Mouse (Mus musculus) intestine, embryonic 16.5 days (tissue): ENCODE data around the gene Cdc25b. TPM values are rescaled to one million over a fixed set of nuclear protein-coding genes. Genes with fewer than 3 reads are reported as not detected.

Source experiments
- ATAC-seq: fragments of 200-750 bp; cut with Nextera tagmentation; 2 replicates; pipeline ENCODE4 v1.8.0; 2017; ENCODE audit warnings: moderate TSS enrichment, moderate library complexity
- H3K27ac ChIP-seq: fragments of 300-500 bp; sonication (generic); 2 replicates; pipeline ENCODE4 v1.5.1; 2014; ENCODE audit warnings: mild to moderate bottlenecking, low read length
- H3K27me3 ChIP-seq: fragments of 300-500 bp; sonication (generic); replicated peaks from 2 replicates; pipeline ENCODE4 v1.6.1; 2014; ENCODE audit warnings: low read length, control low read depth, mixed read lengths; ENCODE audit not compliant: control insufficient read depth, insufficient read depth
- H3K36me3 ChIP-seq: fragments of 300-500 bp; sonication (generic); 2 replicates; pipeline ENCODE4 v1.6.1; 2014; ENCODE audit warnings: low read length, control low read depth; ENCODE audit not compliant: control insufficient read depth, insufficient read depth
- H3K4me1 ChIP-seq: fragments of 300-500 bp; sonication (generic); 2 replicates; pipeline ENCODE4 v1.6.1; 2014; ENCODE audit warnings: low read length, control low read depth, mixed read lengths; ENCODE audit not compliant: control insufficient read depth, insufficient read depth
- H3K4me2 ChIP-seq: fragments of 300-500 bp; sonication (generic); 2 replicates; pipeline ENCODE4 v1.6.1; 2014; ENCODE audit warnings: low read depth, low read length, control low read depth
- H3K4me3 ChIP-seq: fragments of 300-500 bp; sonication (generic); 2 replicates; pipeline ENCODE4 v1.5.1; 2014; ENCODE audit warnings: mild to moderate bottlenecking, low read length
- H3K9ac ChIP-seq: fragments of 300-500 bp; sonication (generic); 2 replicates; pipeline ENCODE4 v1.6.1; 2014; ENCODE audit warnings: low read depth, low read length
- H3K9me3 ChIP-seq: fragments of 300-500 bp; sonication (generic); 2 replicates; pipeline ENCODE4 v1.6.1; 2016; ENCODE audit warnings: low read length, control low read depth; ENCODE audit not compliant: control insufficient read depth
- WGBS: fragments of 180-500 bp; shearing (Covaris S2); extraction: QIAGEN DNeasy Blood & Tissue Kit; methylation state at CpG from one replicate; pipeline ENCODE4 v1.1.7; 2014; 5-methylcytosine and 5-hydroxymethylcytosine counted together
- polyA plus RNA-seq: library from polyadenylated mRNA; unstranded; fragments of >200 nt; fragmentation: Nextera tagmentation; extraction: Ambion mirVana; gene quantifications from 2 replicates; pipeline ENCODE4 v1.2.1, GENCODE M21; 2015

Cdc25b gene
- polyA plus RNA-seq, 1 experiment from 2014 or later: 46.4 TPM

DNA sequence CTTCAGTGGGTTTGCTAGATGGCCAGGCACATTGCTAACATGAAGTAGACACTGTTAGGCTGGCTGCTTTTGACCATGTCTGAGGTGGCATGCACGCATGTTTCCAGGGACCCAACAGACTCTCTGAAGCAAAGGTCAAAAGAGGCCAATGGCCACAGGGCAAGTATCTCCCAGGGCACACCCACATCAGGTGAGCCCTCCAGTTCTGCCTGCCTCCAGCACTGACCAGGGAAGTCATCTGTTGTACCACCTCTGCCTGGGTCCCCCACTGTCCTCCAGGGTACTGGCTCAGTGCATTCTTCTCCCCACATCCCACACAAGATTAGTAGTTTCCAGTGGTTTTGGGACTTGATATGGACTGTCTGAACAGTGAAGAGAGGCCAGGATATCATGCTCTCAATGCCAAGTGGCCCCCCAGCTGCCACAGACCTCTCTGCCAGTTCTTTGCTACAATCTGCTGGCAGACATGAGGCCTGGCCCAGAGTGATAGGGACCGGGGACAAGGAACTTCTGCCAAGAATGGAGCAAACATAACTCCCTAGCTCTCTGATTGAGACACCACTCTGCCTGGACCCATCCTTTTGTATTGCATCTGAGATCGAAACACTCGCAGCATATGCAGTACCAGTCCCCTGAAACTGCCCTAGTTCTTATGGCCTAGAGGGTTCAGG, 22.5 kb downstream of the Cdc25b start:
- WGBS: 79% methylated on average over 4 of the region's 4 CpGs
- ATAC-seq: peak; percentile 6
- no peak overlapping the region for H3K4me3 ChIP-seq
- H3K9me3 ChIP-seq: no peaks in the 10 kb centered on the region
- peaks cover 28% of the 10 kb centered on the region for H3K4me1 ChIP-seq
- peak overlapping the region; percentile 63 for H3K4me2 ChIP-seq
- H3K9ac ChIP-seq: peak overlapping the region; percentile 83
- peaks cover 6% of the 10 kb centered on the region for H3K36me3 ChIP-seq
- no peaks in the 10 kb centered on the region for H3K27me3 ChIP-seq
- H3K27ac ChIP-seq: peak overlapping the region; percentile 85

DNA sequence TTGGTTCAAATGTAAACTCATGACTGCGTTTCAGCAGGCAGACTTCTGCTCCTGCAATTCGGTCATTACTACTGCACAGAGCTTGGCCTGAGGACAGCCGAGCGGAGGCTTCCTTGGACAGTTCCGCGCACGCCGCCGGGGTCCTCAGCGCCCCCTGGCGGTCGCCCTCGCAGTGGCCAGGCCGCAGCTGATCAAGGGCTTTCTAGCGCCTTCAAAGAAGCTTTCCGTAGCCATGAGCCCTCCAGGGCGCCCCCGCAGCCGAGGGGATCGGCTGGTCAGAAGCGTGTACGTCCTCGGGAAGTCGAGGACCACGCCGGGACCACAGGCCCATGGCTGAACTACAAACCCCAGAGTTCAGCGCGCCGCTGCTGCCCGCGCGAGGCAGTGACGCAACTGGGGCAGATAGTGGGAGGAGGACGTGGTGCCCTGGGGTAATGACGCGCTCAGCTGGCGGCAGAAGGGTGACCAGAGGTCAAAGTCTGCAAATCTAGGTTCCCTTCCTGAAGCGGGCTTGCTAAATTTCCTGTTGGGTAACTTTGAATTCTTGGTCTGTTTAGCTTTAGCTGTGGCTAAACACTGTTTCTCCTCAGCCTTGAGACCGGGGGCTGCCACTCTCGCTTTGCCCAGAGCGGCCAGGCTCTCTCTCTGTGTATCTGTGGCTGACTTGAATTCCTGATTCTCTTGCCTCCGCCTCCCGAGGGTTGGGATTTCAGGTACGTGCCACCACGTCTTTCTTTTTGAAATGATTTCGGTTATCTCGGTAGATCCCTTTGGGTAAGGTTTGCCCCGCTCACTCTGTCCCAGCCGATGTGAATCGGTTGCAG, 23.4 kb downstream of the Cdc25b start:
- ATAC-seq: peak; percentile 96
- peak overlapping the region; percentile 83 for H3K9ac ChIP-seq
- H3K9me3 ChIP-seq: no peaks in the 10 kb centered on the region
- peak overlapping the region; percentile 85 for H3K27ac ChIP-seq
- peak overlapping the region; percentile 63 for H3K4me2 ChIP-seq
- H3K4me3 ChIP-seq: peak overlapping the region; percentile 70
- peaks cover 6% of the 10 kb centered on the region for H3K36me3 ChIP-seq
- H3K4me1 ChIP-seq: peaks cover 19% of the 10 kb centered on the region
- no peaks in the 10 kb centered on the region for H3K27me3 ChIP-seq
- 1% methylated on average over 50 of the region's 50 CpGs for WGBS

DNA sequence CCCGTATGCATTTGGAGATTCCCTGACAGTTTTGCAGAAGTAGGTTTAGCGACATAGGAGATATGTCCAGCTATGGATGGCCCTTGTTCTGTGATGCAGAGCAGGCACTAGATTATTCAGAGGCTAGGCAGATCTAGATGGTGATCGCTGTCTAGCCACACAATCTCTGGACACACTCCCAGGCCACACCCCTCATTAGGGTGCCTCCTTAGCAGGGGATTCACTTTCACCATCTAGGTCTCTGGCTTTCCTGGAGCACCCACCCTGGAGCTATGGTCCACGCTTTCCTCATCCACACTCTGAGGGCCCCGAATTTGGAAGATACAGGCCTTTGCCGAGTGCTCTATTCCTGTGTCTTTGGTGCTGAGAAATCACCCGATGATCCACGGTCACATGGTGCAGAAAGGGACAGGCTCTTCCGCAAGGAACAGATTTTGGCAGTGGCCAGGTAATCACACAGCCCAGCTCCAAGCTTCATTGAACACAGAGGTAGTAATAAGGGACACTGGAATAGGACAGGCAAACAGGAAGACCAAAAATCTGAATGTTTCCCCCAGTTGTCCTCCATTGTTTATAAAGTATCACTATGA, 24.4 kb downstream of the Cdc25b start:
- ATAC-seq: no peak
- 62% methylated on average over 9 of the region's 9 CpGs for WGBS
- peak overlapping the region; percentile 63 for H3K4me2 ChIP-seq
- peak overlapping the region; percentile 83 for H3K9ac ChIP-seq
- no peaks in the 10 kb centered on the region for H3K9me3 ChIP-seq
- peaks cover 18% of the 10 kb centered on the region for H3K4me1 ChIP-seq
- H3K36me3 ChIP-seq: peaks cover 6% of the 10 kb centered on the region
- H3K27ac ChIP-seq: peak overlapping the region; percentile 85
- H3K4me3 ChIP-seq: peak overlapping the region; percentile 70
- no peaks in the 10 kb centered on the region for H3K27me3 ChIP-seq

DNA sequence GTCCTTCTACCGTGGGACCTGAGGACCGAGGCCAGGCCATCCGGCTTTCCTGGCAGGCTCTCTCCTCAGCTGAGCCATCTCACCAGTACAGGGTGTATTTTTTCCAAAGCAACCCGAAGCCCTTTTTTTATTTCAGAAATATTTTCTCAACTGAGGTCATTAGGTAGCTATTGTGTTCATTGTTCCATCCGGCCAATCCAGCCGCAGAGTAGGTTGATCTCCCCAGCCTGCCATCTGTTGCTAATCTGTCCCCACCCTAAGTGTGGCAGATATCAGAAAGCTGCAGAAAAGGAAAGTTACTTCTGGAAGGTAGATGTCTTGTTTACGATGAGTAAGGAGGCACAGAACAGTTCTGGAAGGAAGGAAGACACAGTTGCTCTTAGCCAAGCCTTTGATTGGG, 27.0 kb downstream of the Cdc25b start:
- Histone ChIP-seq H3K27ac (peak overlapping the region; percentile 18; the same call in 1 of the 2 replicates), H3K4me2 (no peak overlapping the region), H3K9ac (no peak overlapping the region), H3K36me3 (peaks cover 6% of the 10 kb centered on the region), H3K4me3 (no peak overlapping the region), H3K9me3 (no peaks in the 10 kb centered on the region), H3K4me1 (peaks cover 18% of the 10 kb centered on the region), H3K27me3 (no peaks in the 10 kb centered on the region)
- WGBS: 75% methylated on average over 7 of the region's 7 CpGs
- no peak for ATAC-seq

DNA sequence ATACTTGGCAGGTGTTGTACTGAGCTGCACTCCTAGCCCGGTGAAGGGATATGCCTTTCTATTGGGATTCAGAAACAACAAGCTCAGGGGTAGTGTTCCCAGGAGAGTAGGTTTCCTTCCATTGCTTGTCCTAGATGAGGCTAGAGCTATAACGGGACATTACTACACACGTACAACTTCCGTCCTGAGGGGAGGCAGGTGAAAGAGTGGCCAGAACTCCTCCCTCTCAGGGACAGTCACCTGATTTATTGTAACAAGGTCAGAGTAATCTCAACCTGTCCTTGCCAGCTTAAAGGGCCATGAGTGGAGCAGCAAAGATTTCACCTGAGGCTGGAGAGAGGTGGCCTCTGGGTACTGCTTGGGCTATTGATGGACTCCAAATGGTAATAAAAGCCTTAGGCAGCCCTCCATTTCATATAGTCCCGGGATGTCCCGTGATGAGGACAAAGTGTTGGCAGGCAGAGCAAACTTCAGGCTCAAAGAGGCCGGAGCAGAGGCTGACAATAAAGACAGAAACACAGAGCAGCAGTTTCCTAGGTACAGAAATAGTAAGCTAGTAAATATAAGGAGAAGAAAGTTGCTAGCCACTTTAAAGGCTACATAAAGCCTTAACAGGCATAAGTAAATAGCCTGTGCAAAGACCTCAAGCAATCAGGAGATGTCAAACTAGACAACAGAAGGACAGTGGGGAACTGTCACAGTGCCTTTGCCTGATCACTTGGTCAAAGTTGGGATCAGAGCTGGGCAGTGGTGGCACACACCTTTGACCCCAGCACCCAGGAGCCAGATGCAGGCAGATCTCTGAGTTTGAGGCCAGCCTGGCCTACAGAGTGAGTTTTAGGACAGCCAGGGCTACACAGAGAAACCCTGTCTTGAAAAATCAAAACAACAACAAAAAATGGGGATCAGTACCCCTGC, 29.5 kb downstream of the Cdc25b start:
- Histone ChIP-seq H3K27ac (peak overlapping the region; percentile 15; the same call in 1 of the 2 replicates), H3K9ac (no peak overlapping the region), H3K27me3 (no peaks in the 10 kb centered on the region), H3K4me1 (peaks cover 6% of the 10 kb centered on the region), H3K4me3 (no peak overlapping the region), H3K9me3 (no peaks in the 10 kb centered on the region), H3K4me2 (no peak overlapping the region), H3K36me3 (peaks cover 6% of the 10 kb centered on the region)
- WGBS: 73% methylated on average over 7 of the region's 7 CpGs
- ATAC-seq: peak; percentile 35

- H3K4me3 ChIP-seq: no peak overlapping the region
- H3K4me1 ChIP-seq: peaks cover 6% of the 10 kb centered on the region; the same call in 1 of the 2 replicates
- no peak overlapping the region for H3K27ac ChIP-seq
- H3K4me2 ChIP-seq: no peak overlapping the region
- H3K27me3 ChIP-seq: no peaks in the 10 kb centered on the region
- no peaks in the 10 kb centered on the region for H3K9me3 ChIP-seq
- WGBS: 64% methylated on average over 4 of the region's 4 CpGs
- no peak for ATAC-seq
- H3K9ac ChIP-seq: no peak overlapping the region
- H3K36me3 ChIP-seq: no peaks in the 10 kb centered on the region
Measured at GRCm38 (mm10) chr2:131220030-131220429, 33.3 kb downstream of the Cdc25b start.

DNA sequence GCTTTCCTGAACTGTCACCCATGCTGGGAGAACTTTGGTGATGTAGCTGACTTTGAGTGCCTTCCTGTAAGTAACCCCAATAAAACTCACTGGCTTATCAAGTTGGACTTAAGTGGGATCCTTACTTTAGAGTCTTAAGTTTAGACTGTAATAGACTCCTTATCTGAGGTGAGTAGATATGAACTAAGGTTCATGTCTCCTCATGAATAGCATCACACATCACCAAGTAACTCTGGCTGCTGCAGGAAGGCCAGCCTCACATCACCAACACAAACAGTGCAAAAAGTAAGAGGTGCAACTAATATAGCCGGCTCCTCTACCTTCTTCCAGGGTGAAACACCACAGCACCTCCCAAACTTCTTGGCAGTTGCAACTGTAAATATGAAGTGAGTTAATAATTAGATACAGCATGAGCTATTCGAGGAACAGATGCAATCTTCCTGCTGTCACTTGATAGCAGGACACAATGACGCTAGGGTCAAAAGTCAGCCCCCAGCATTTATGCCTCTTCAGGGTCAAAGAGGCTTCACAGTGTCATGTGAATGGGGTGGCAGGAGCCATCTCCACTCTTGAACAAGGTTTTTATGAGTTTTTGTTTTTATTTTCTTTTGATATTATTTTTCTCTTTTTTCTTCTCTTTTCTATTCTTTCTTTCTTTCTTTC, 35.2 kb downstream of the Cdc25b start:
- Histone ChIP-seq H3K4me1 (peaks cover 6% of the 10 kb centered on the region; the same call in 1 of the 2 replicates), H3K4me3 (no peak overlapping the region), H3K4me2 (no peak overlapping the region), H3K36me3 (no peaks in the 10 kb centered on the region), H3K27me3 (no peaks in the 10 kb centered on the region), H3K9ac (no peak overlapping the region), H3K9me3 (no peaks in the 10 kb centered on the region), H3K27ac (peak overlapping the region; percentile 78)
- WGBS: 51% methylated on average over 3 of the region's 3 CpGs
- ATAC-seq: peak; percentile 82

- H3K4me2 ChIP-seq: no peak overlapping the region
- WGBS: 41% methylated on average over 5 of the region's 5 CpGs
- H3K4me1 ChIP-seq: peaks cover 6% of the 10 kb centered on the region; the same call in 1 of the 2 replicates
- peak overlapping the region; percentile 78 for H3K27ac ChIP-seq
- H3K9me3 ChIP-seq: no peaks in the 10 kb centered on the region
- no peaks in the 10 kb centered on the region for H3K36me3 ChIP-seq
- H3K9ac ChIP-seq: 0 out of 2 replicates have a peak overlapping the region, but pooled peaks have one; percentile 16
- ATAC-seq: peak; percentile 35; the same call in 1 of the 2 replicates
- H3K27me3 ChIP-seq: no peaks in the 10 kb centered on the region
- no peak overlapping the region for H3K4me3 ChIP-seq
Measured at GRCm38 (mm10) chr2:131222562-131222961, 35.8 kb downstream of the Cdc25b start.
